Mouse (Mus musculus) thymus, postnatal 36 days (tissue): ENCODE results near the gene Chit1.
A peak's percentile ranks its signal among the peaks of the same experiment; 100 is the strongest.

Experiments
- DNase-seq, 2 experiments: peaks; one replicate each; pipeline ENCODE4 v3.0.0; 2022; ENCODE audit warnings: mixed read lengths in 2 of 2

Chit1 gene

GRCm38 (mm10) chr1:134192024-134192423 lies 81.0 kb downstream of the Chit1 start:
- no peak for DNase-seq

GRCm38 (mm10) chr1:134193126-134193525 lies 82.1 kb downstream of the Chit1 start, which contains the start of gene Mybph:
TSS of gene Mybph (plus strand) at chr1:134193448.
- DNase-seq: no peak

GRCm38 (mm10) chr1:134193674-134194197 lies 82.7 kb downstream of the Chit1 start:
- no peak for DNase-seq

- no peak for DNase-seq
Measured at GRCm38 (mm10) chr1:134194298-134195022, 83.4 kb downstream of the Chit1 start.

GRCm38 (mm10) chr1:134195117-134195516 lies 84.1 kb downstream of the Chit1 start:
- DNase-seq: no peak

GRCm38 (mm10) chr1:134195571-134195970 lies 84.5 kb downstream of the Chit1 start:
- no peak for DNase-seq

GRCm38 (mm10) chr1:134195979-134196378 lies 84.9 kb downstream of the Chit1 start:
- no peak for DNase-seq

GRCm38 (mm10) chr1:134196386-134196785 lies 85.3 kb downstream of the Chit1 start:
- peak; percentile 45 to 51 for DNase-seq

- DNase-seq: no peak
Measured at GRCm38 (mm10) chr1:134197325-134197982, 86.4 kb downstream of the Chit1 start.

GRCm38 (mm10) chr1:134198197-134198995 lies 87.4 kb downstream of the Chit1 start:
- no peak for DNase-seq

- DNase-seq: no peak
Measured at GRCm38 (mm10) chr1:134200481-134200880, 89.4 kb downstream of the Chit1 start.
